ENCODE assay signal across 9 mouse cellular contexts in genomic region chr1:172550551-172550951, GRCm38 (mm10). TPM values are rescaled to one million over a fixed set of nuclear protein-coding genes. Genes with fewer than 3 reads are reported as not detected.
DNase-seq lines count a peak whose midpoint lies in the region; ATAC-seq lines count a peak whose summit lies in the region.
"Had no signal": no experiment of that assay in that cellular context is flagged by ENCODE, and none has a peak within 500 bp of the region (broad histone marks: within the 10 kb centered on the region; RNA-seq: fewer than 3 reads in every experiment).

No protein-coding gene starts in this region.

- peaks cover 33% of the 10 kb centered on the region for H3K4me1 ChIP-seq in forebrain, embryonic 12.5 days
- peaks cover 21% of the 10 kb centered on the region for H3K4me1 ChIP-seq in hindbrain, embryonic 12.5 days

- ATAC-seq in forebrain, embryonic 12.5 days (ENCODE audit: low FRiP score), result peak; percentile 92
- ATAC-seq in hindbrain, embryonic 12.5 days (ENCODE audit: low FRiP score), result peak; percentile 90
- ATAC-seq in megakaryocyte, adult 5-6 weeks (ENCODE audit: poor library complexity, severe bottlenecking), result peak; percentile 81

- H3K36me3 ChIP-seq in forebrain, embryonic 12.5 days (replicated peaks), result no peaks in the 10 kb centered on the region
- no peaks in the 10 kb centered on the region for H3K36me3 ChIP-seq in hindbrain, embryonic 12.5 days

- peak; percentile 74 to 78 for DNase-seq in B cell, adult 2 months
- DNase-seq in MN1 (ENCODE audit: low spot score), result peak; percentile 97
- peak; percentile 52 to 64 for DNase-seq in left cerebral cortex, postnatal 14 days (ENCODE audit: low spot score in 2 of 2)
- peak; percentile 40 for DNase-seq in right cerebral cortex, postnatal 14 days
- no peak for DNase-seq in adipocyte (ENCODE audit: low spot score)

- peaks cover 9% of the 10 kb centered on the region; the same call in 1 of the 2 replicates for H3K27me3 ChIP-seq in forebrain, embryonic 12.5 days
- peaks cover 3% of the 10 kb centered on the region for H3K27me3 ChIP-seq in hindbrain, embryonic 12.5 days

- H3K9ac ChIP-seq in forebrain, embryonic 12.5 days, result peak overlapping the region; percentile 53
- no peak overlapping the region; the same call in none of the 2 replicates for H3K9ac ChIP-seq in hindbrain, embryonic 12.5 days

- H3K4me2 ChIP-seq in forebrain, embryonic 12.5 days, result peak overlapping the region; percentile 71
- peak overlapping the region; percentile 53 for H3K4me2 ChIP-seq in hindbrain, embryonic 12.5 days (replicated peaks)

- H3K27ac ChIP-seq in forebrain, embryonic 12.5 days, result no peak overlapping the region
- no peak overlapping the region for H3K27ac ChIP-seq in hindbrain, embryonic 12.5 days

- no peaks in the 10 kb centered on the region for H3K9me3 ChIP-seq in forebrain, embryonic 12.5 days
- no peaks in the 10 kb centered on the region for H3K9me3 ChIP-seq in hindbrain, embryonic 12.5 days (replicated peaks)

- peak overlapping the region; percentile 47 for H3K4me3 ChIP-seq in forebrain, embryonic 12.5 days (replicated peaks)
- peak overlapping the region; percentile 34 for H3K4me3 ChIP-seq in hindbrain, embryonic 12.5 days
- H3K4me3 ChIP-seq: erythroblast, embryonic 14.5 days had no signal

- 0% methylated on average over 8 of the region's 8 CpGs for WGBS in forebrain, embryonic 12.5 days
- WGBS in hindbrain, embryonic 12.5 days, result 2% methylated on average over 8 of the region's 8 CpGs

- intact Hi-C loops in left cerebral cortex, postnatal 14 days (cut with DNase I), result no loop called here

RNA-seq across cellular contexts. Expression of gene Vsig8, which starts 5.2 kb away (rescaled TPM):
- 0.28 TPM in 1 of 2 replicates, not detected in the other for polyA plus RNA-seq in forebrain, embryonic 12.5 days (2016; fragmentation: Nextera tagmentation; extraction: Ambion mirVana)
- 0.41 TPM in 1 of 2 replicates, not detected in the other for polyA plus RNA-seq in hindbrain, embryonic 12.5 days (2016; fragmentation: Nextera tagmentation; extraction: Ambion mirVana)
- total RNA-seq in left cerebral cortex, postnatal 14 days (2021), result under 1 TPM in 1 of 2 experiments, not detected in 1; 0.95 TPM
- total RNA-seq in megakaryocyte, adult 5-6 weeks (2015), result not detected in 2 replicates
- total RNA-seq in megakaryocyte, adult 5-6 weeks (2017), result not detected in 2 replicates
- polyA plus RNA-seq: erythroblast, embryonic 14.5 days had no signal

RNA-seq across cellular contexts. Expression of gene Cfap45, which starts 29.9 kb away (rescaled TPM):
- polyA plus RNA-seq in forebrain, embryonic 12.5 days (2016; fragmentation: Nextera tagmentation; extraction: Ambion mirVana), result 1.2 and 2.6 TPM in 2 replicates
- polyA plus RNA-seq in hindbrain, embryonic 12.5 days (2016; fragmentation: Nextera tagmentation; extraction: Ambion mirVana), result 3.3 and 4.4 TPM in 2 replicates
- total RNA-seq in left cerebral cortex, postnatal 14 days (2021), result 1 to 10 TPM; 3.6 to 3.7 TPM
- total RNA-seq in megakaryocyte, adult 5-6 weeks (2015), result not detected in 2 replicates
- 0.11 TPM in 1 of 2 replicates, not detected in the other for total RNA-seq in megakaryocyte, adult 5-6 weeks (2017)

RNA-seq across cellular contexts. Expression of gene Slamf8, which starts 39.8 kb away (rescaled TPM):
- not detected in 2 replicates for polyA plus RNA-seq in forebrain, embryonic 12.5 days (2016; fragmentation: Nextera tagmentation; extraction: Ambion mirVana)
- not detected in 2 replicates for polyA plus RNA-seq in hindbrain, embryonic 12.5 days (2016; fragmentation: Nextera tagmentation; extraction: Ambion mirVana)
- not detected for total RNA-seq in left cerebral cortex, postnatal 14 days (2021)
- 8.6 and 8.7 TPM in 2 replicates for total RNA-seq in megakaryocyte, adult 5-6 weeks (2015)
- total RNA-seq in megakaryocyte, adult 5-6 weeks (2017), result 9.1 and 10.1 TPM in 2 replicates
- polyA plus RNA-seq: erythroblast, embryonic 14.5 days had no signal

RNA-seq across cellular contexts. Expression of gene Tagln2, which starts 50.7 kb away (rescaled TPM):
- polyA plus RNA-seq in forebrain, embryonic 12.5 days (2016; fragmentation: Nextera tagmentation; extraction: Ambion mirVana), result 40.0 and 45.7 TPM in 2 replicates
- 53.2 and 64.5 TPM in 2 replicates for polyA plus RNA-seq in hindbrain, embryonic 12.5 days (2016; fragmentation: Nextera tagmentation; extraction: Ambion mirVana)
- 10 to 100 TPM; 12.3 to 15.1 TPM for total RNA-seq in left cerebral cortex, postnatal 14 days (2021)
- 667 and 741 TPM in 2 replicates for total RNA-seq in megakaryocyte, adult 5-6 weeks (2015)
- 334 and 340 TPM in 2 replicates for total RNA-seq in megakaryocyte, adult 5-6 weeks (2017)

RNA-seq across cellular contexts. Expression of gene Fcrl6, which starts 51.8 kb away (rescaled TPM):
- 0.24 TPM in 1 of 2 replicates, not detected in the other for polyA plus RNA-seq in forebrain, embryonic 12.5 days (2016; fragmentation: Nextera tagmentation; extraction: Ambion mirVana)
- polyA plus RNA-seq in hindbrain, embryonic 12.5 days (2016; fragmentation: Nextera tagmentation; extraction: Ambion mirVana), result 0.34 TPM in 1 of 2 replicates, not detected in the other
- not detected for total RNA-seq in left cerebral cortex, postnatal 14 days (2021)
- not detected in 2 replicates for total RNA-seq in megakaryocyte, adult 5-6 weeks (2015)
- not detected in 2 replicates for total RNA-seq in megakaryocyte, adult 5-6 weeks (2017)
- polyA plus RNA-seq: erythroblast, embryonic 14.5 days had no signal

Comparison
In these comparisons a context has a peak if more than half of its experiments do, and no peak if none do; other contexts are left out.
1. RNA of gene Cfap45, which starts 29.9 kb away (total RNA-seq): 3.6 to 3.7 TPM in left cerebral cortex, postnatal 14 days; 0.11 TPM in megakaryocyte, adult 5-6 weeks; every median in the first group is over 4 times any median in the second.
2. RNA of gene Slamf8, which starts 39.8 kb away (total RNA-seq): 8.6 to 10.1 TPM in megakaryocyte, adult 5-6 weeks; not detected in left cerebral cortex, postnatal 14 days; every median in the first group is over 4 times any median in the second.
3. Peak in every context shown above with its lines, with median percentiles within 50 percentile points of each other: ATAC-seq.